Mouse (Mus musculus) embryonic facial prominence, embryonic 12.5 days (tissue): ENCODE results near the gene Gxylt1. TPM values are rescaled to one million over a fixed set of nuclear protein-coding genes. Genes with fewer than 3 reads are reported as not detected.
A peak's percentile ranks its signal among the peaks of the same experiment; 100 is the strongest.
"Not testable (repeated sequence)": the region's sequence is repeated elsewhere in the genome, so short reads cannot be mapped to it uniquely, and the experiment has no call there.

ENCODE experiments used
- ATAC-seq: fragments of 200-750 bp; cut with Nextera tagmentation; 2 replicates; pipeline ENCODE4 v1.8.0; 2017; ENCODE audit not compliant: insufficient number of reproducible peaks, insufficient read depth, low FRiP score, low TSS enrichment
- H3K27ac ChIP-seq: fragments of 300-500 bp; sonication (generic); 2 replicates; pipeline ENCODE4 v1.5.1; 2016; ENCODE audit warnings: mild to moderate bottlenecking
- H3K27me3 ChIP-seq: fragments of 300-500 bp; sonication (generic); 2 replicates; pipeline ENCODE4 v1.6.1; 2016; ENCODE audit warnings: mild to moderate bottlenecking, moderate library complexity
- H3K36me3 ChIP-seq: fragments of 300-500 bp; sonication (generic); 2 replicates; pipeline ENCODE4 v1.6.1; 2016; ENCODE audit warnings: mild to moderate bottlenecking
- H3K4me1 ChIP-seq: fragments of 300-500 bp; sonication (generic); 2 replicates; pipeline ENCODE4 v1.6.1; 2016
- H3K4me2 ChIP-seq: fragments of 300-500 bp; sonication (generic); replicated peaks from 2 replicates; pipeline ENCODE4 v1.6.1; 2016; ENCODE audit warnings: mild to moderate bottlenecking, moderate library complexity
- H3K4me3 ChIP-seq: fragments of 300-500 bp; sonication (generic); 2 replicates; pipeline ENCODE4 v1.5.1; 2016; ENCODE audit warnings: mild to moderate bottlenecking
- H3K9ac ChIP-seq: fragments of 300-500 bp; sonication (generic); 2 replicates; pipeline ENCODE4 v1.6.1; 2016; ENCODE audit warnings: mild to moderate bottlenecking, moderate library complexity
- H3K9me3 ChIP-seq: fragments of 300-500 bp; sonication (generic); 2 replicates; pipeline ENCODE4 v1.6.1; 2016; ENCODE audit warnings: mild to moderate bottlenecking, moderate library complexity
- WGBS: fragments of 180-500 bp; shearing (Covaris S2); methylation state at CpG from one replicate; pipeline ENCODE4 v1.1.7; 2016; 5-methylcytosine and 5-hydroxymethylcytosine counted together
- polyA plus RNA-seq: library from polyadenylated mRNA; unstranded; fragments of >200 nt; fragmentation: Nextera tagmentation; extraction: Ambion mirVana; gene quantifications from 2 replicates; pipeline ENCODE4 v1.2.1, GENCODE M21; 2016

Gxylt1 gene
- 24.3 and 26.1 TPM in 2 replicates for polyA plus RNA-seq

- under 1% methylated on average over 76 of the region's 93 CpGs for WGBS
- H3K4me3 ChIP-seq = peak within 1 kb of the TSS; percentile 82
- H3K27ac ChIP-seq = peak within 1 kb of the TSS; percentile 95
- peaks cover 7% of the 10 kb centered on the region; the same call in 1 of the 2 replicates for H3K36me3 ChIP-seq
- H3K9ac ChIP-seq = peak within 1 kb of the TSS; percentile 88
- H3K4me2 ChIP-seq = peak within 1 kb of the TSS; percentile 71
- peaks cover 19% of the 10 kb centered on the region for H3K4me1 ChIP-seq
- no peaks in the 10 kb centered on the region for H3K27me3 ChIP-seq
- ATAC-seq = peak; percentile 97
- H3K9me3 ChIP-seq = no peaks in the 10 kb centered on the region
These were observed at the start of gene Gxylt1 for GRCm38 (mm10) chr15:93274679-93275583. Gene Gxylt1, minus strand, starts transcription at chr15:93275179.

- no peaks in the 10 kb centered on the region for H3K27me3 ChIP-seq
- H3K36me3 ChIP-seq = no peaks in the 10 kb centered on the region
- 0 out of 2 replicates have a peak, but pooled peaks cover 3% of the 10 kb centered on the region for H3K4me1 ChIP-seq
- ATAC-seq = no peak
- H3K9ac ChIP-seq = no peak overlapping the region
- WGBS = 92% methylated on average over 1 of the region's 1 CpGs
- H3K4me2 ChIP-seq = no peak overlapping the region
- no peak overlapping the region for H3K27ac ChIP-seq
- H3K9me3 ChIP-seq = no peaks in the 10 kb centered on the region
- no peak overlapping the region for H3K4me3 ChIP-seq
These were observed 43.8 kb upstream of the Gxylt1 start for GRCm38 (mm10) chr15:93318781-93319180.

- H3K27me3 ChIP-seq, H3K9ac ChIP-seq, ATAC-seq, H3K4me3 ChIP-seq, H3K9me3 ChIP-seq, H3K4me1 ChIP-seq, H3K36me3 ChIP-seq, H3K27ac ChIP-seq, H3K4me2 ChIP-seq: not testable (repeated sequence)
- WGBS = 95% methylated on average over 4 of the region's 4 CpGs
These were observed 35.3 kb upstream of the Gxylt1 start for GRCm38 (mm10) chr15:93310304-93310703.

- 77% methylated on average over 2 of the region's 2 CpGs for WGBS
These were observed 23.2 kb upstream of the Gxylt1 start for GRCm38 (mm10) chr15:93298197-93298596.

GRCm38 (mm10) chr15:93294483-93294882 lies 19.5 kb upstream of the Gxylt1 start:
- Histone ChIP-seq H3K9ac (no peak overlapping the region), H3K9me3 (no peaks in the 10 kb centered on the region), H3K27me3 (no peaks in the 10 kb centered on the region), H3K4me2 (no peak overlapping the region), H3K4me1 (no peaks in the 10 kb centered on the region; the same call in 1 of the 2 replicates), H3K4me3 (no peak overlapping the region), H3K27ac (no peak overlapping the region), H3K36me3 (no peaks in the 10 kb centered on the region; the same call in 1 of the 2 replicates)
- ATAC-seq = no peak
- WGBS = 84% methylated on average over 11 of the region's 11 CpGs

More at GRCm38 (mm10) chr15:93298197-93298596, 23.2 kb upstream of the Gxylt1 start:
- Histone ChIP-seq H3K27me3 (no peaks in the 10 kb centered on the region), H3K36me3 (peaks cover 2% of the 10 kb centered on the region; the same call in 1 of the 2 replicates), H3K4me2 (no peak overlapping the region), H3K4me1 (peaks cover 3% of the 10 kb centered on the region; the same call in 1 of the 2 replicates), H3K9me3 (no peaks in the 10 kb centered on the region), H3K9ac (no peak overlapping the region), H3K4me3 (no peak overlapping the region), H3K27ac (no peak overlapping the region)
- no peak for ATAC-seq

- Histone ChIP-seq H3K36me3 (peaks cover 10% of the 10 kb centered on the region), H3K27me3 (no peaks in the 10 kb centered on the region), H3K4me3 (no peak overlapping the region), H3K9ac (no peak overlapping the region), H3K4me1 (no peaks in the 10 kb centered on the region), H3K27ac (no peak overlapping the region), H3K9me3 (no peaks in the 10 kb centered on the region), H3K4me2 (no peak overlapping the region)
- WGBS = 95% methylated on average over 4 of the region's 4 CpGs
- no peak for ATAC-seq
These were observed 13.3 kb upstream of the Gxylt1 start for GRCm38 (mm10) chr15:93288321-93288720.

- WGBS = 75% methylated on average over 2 of the region's 2 CpGs
- H3K9me3 ChIP-seq = no peaks in the 10 kb centered on the region
These were observed 12.6 kb upstream of the Gxylt1 start for GRCm38 (mm10) chr15:93287628-93288027.

GRCm38 (mm10) chr15:93285244-93285643 lies 10.3 kb upstream of the Gxylt1 start:
- no peak overlapping the region for H3K4me2 ChIP-seq
- H3K27ac ChIP-seq = no peak overlapping the region
- H3K4me3 ChIP-seq = no peak overlapping the region
- 78% methylated on average over 15 of the region's 15 CpGs for WGBS
- no peaks in the 10 kb centered on the region for H3K4me1 ChIP-seq
- H3K27me3 ChIP-seq = no peaks in the 10 kb centered on the region
- no peak overlapping the region for H3K9ac ChIP-seq
- H3K36me3 ChIP-seq = peaks cover 10% of the 10 kb centered on the region
- no peak for ATAC-seq
- no peaks in the 10 kb centered on the region for H3K9me3 ChIP-seq

More at GRCm38 (mm10) chr15:93287628-93288027, 12.6 kb upstream of the Gxylt1 start:
- H3K4me1 ChIP-seq = no peaks in the 10 kb centered on the region
- no peak overlapping the region for H3K4me3 ChIP-seq
- no peaks in the 10 kb centered on the region for H3K27me3 ChIP-seq
- H3K4me2 ChIP-seq = no peak overlapping the region
- H3K9ac ChIP-seq = no peak overlapping the region
- H3K36me3 ChIP-seq = peaks cover 10% of the 10 kb centered on the region
- no peak for ATAC-seq
- H3K27ac ChIP-seq = no peak overlapping the region

- no peak overlapping the region for H3K9ac ChIP-seq
- WGBS = 89% methylated on average over 6 of the region's 6 CpGs
- H3K4me1 ChIP-seq = no peaks in the 10 kb centered on the region
- peaks cover 13% of the 10 kb centered on the region for H3K36me3 ChIP-seq
- ATAC-seq = no peak
- H3K27me3 ChIP-seq = no peaks in the 10 kb centered on the region
- no peaks in the 10 kb centered on the region for H3K9me3 ChIP-seq
- no peak overlapping the region for H3K4me3 ChIP-seq
- H3K4me2 ChIP-seq = no peak overlapping the region
- H3K27ac ChIP-seq = no peak overlapping the region
These were observed 9.3 kb upstream of the Gxylt1 start for GRCm38 (mm10) chr15:93284326-93284725.

GRCm38 (mm10) chr15:93283349-93283748 lies 8.4 kb upstream of the Gxylt1 start:
- no peak for ATAC-seq
- Histone ChIP-seq H3K27ac (no peak overlapping the region), H3K36me3 (peaks cover 17% of the 10 kb centered on the region), H3K4me1 (no peaks in the 10 kb centered on the region), H3K27me3 (no peaks in the 10 kb centered on the region), H3K9me3 (no peaks in the 10 kb centered on the region), H3K9ac (no peak overlapping the region), H3K4me3 (no peak overlapping the region), H3K4me2 (no peak overlapping the region)
- WGBS = 73% methylated on average over 11 of the region's 11 CpGs

- H3K36me3 ChIP-seq = peaks cover 7% of the 10 kb centered on the region; the same call in 1 of the 2 replicates
- H3K4me3 ChIP-seq = peak overlapping the region; percentile 82
- H3K27ac ChIP-seq = no peak overlapping the region
- H3K4me2 ChIP-seq = peak overlapping the region; percentile 71
- ATAC-seq = no peak
- peaks cover 17% of the 10 kb centered on the region for H3K4me1 ChIP-seq
- H3K9ac ChIP-seq = peak overlapping the region; percentile 7; the same call in 1 of the 2 replicates
- H3K27me3 ChIP-seq = no peaks in the 10 kb centered on the region
- 6% methylated on average over 14 of the region's 14 CpGs for WGBS
- H3K9me3 ChIP-seq = no peaks in the 10 kb centered on the region
These were observed 1.3 kb upstream of the Gxylt1 start for GRCm38 (mm10) chr15:93276276-93276675.

GRCm38 (mm10) chr15:93275623-93276022 lies 644 bp upstream of the Gxylt1 start:
- peak overlapping the region; percentile 42 for H3K9ac ChIP-seq
- WGBS = under 1% methylated on average over 21 of the region's 21 CpGs
- peaks cover 19% of the 10 kb centered on the region for H3K4me1 ChIP-seq
- ATAC-seq = peak; percentile 50
- H3K4me3 ChIP-seq = peak overlapping the region; percentile 82
- H3K27ac ChIP-seq = peak overlapping the region; percentile 75
- H3K36me3 ChIP-seq = peaks cover 7% of the 10 kb centered on the region; the same call in 1 of the 2 replicates
- H3K27me3 ChIP-seq = no peaks in the 10 kb centered on the region
- H3K4me2 ChIP-seq = peak overlapping the region; percentile 71
- H3K9me3 ChIP-seq = no peaks in the 10 kb centered on the region
